ENCODE assay signal across 14 mouse cellular contexts in the genomic region with DNA sequence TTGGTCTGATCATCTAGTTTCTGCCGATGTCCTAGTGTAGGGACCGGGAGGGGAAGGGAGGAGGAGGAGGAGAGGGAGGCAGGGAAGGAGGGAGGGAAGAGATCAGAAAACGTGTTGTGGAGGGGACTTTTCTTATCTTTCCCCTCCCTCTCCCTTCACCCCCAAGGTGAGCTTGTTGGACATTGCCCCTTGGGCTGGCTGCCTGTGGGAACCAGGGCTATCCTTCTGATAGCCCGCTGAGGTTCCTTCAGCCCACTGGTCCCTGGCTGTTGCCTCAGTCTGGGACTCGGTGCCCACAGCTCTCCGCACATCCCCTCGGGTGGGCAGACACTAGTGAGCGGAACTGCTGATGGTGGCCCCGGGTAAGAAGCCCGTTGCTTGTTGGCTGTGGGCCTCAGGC.
A peak's percentile ranks its signal among the peaks of the same experiment; 100 is the strongest.
DNase-seq lines count a peak whose midpoint lies in the region; ATAC-seq lines count a peak whose summit lies in the region.
"Had no signal": no experiment of that assay in that cellular context is flagged by ENCODE, and none has a peak within 500 bp of the region (broad histone marks: within the 10 kb centered on the region; RNA-seq: fewer than 3 reads in every experiment).

No protein-coding gene starts in this region.

- intact Hi-C loops in left cerebral cortex, postnatal 36 days (cut with DNase I) = no loop called here

- peak overlapping the region; percentile 38; the same call in 1 of the 2 replicates for H3K9ac ChIP-seq in intestine, embryonic 16.5 days (ENCODE audit: low read depth, low read length)
- no peak overlapping the region for H3K9ac ChIP-seq in stomach, embryonic 16.5 days (ENCODE audit: low read length)

- no peak for DNase-seq in heart, embryonic 10.5 days (ENCODE audit: low spot score)
- DNase-seq in heart, adult 9 months (ENCODE audit: low spot score in 2 of 2) = no peak
- peak; percentile 15 for DNase-seq in retina, postnatal 1 day
- no peak for DNase-seq in retina, embryonic 14.5 days (ENCODE audit: low spot score)
- no peak for DNase-seq in embryo, embryonic 11 days
- DNase-seq in left cerebral cortex, postnatal 36 days (ENCODE audit: low spot score in 2 of 2) = no peak
- DNase-seq: adrenal gland, postnatal 14 days; cerebellum, postnatal 14 days; gastrocnemius, postnatal 10 days; kidney, adult 2 months; right cerebral cortex, postnatal 14 days had no signal

- peaks cover 28% of the 10 kb centered on the region for H3K4me1 ChIP-seq in heart, embryonic 10.5 days
- H3K4me1 ChIP-seq in intestine, embryonic 16.5 days (ENCODE audit: control insufficient read depth, insufficient read depth, low read length) = peaks cover 18% of the 10 kb centered on the region
- H3K4me1 ChIP-seq in stomach, embryonic 16.5 days (ENCODE audit: control insufficient read depth, insufficient read depth, low read length) = peaks cover 25% of the 10 kb centered on the region

- 60% methylated on average over 10 of the region's 10 CpGs for WGBS in heart, embryonic 10.5 days
- 68% methylated on average over 10 of the region's 10 CpGs for WGBS in intestine, embryonic 16.5 days
- WGBS in stomach, embryonic 16.5 days = 69% methylated on average over 10 of the region's 10 CpGs

- no peak overlapping the region for H3K4me3 ChIP-seq in heart, embryonic 10.5 days
- H3K4me3 ChIP-seq in intestine, embryonic 16.5 days (ENCODE audit: low read length) = no peak overlapping the region
- H3K4me3 ChIP-seq in stomach, embryonic 16.5 days (replicated peaks; ENCODE audit: low read length) = no peak overlapping the region

- H3K9me3 ChIP-seq in heart, embryonic 10.5 days = no peaks in the 10 kb centered on the region
- H3K9me3 ChIP-seq in intestine, embryonic 16.5 days (ENCODE audit: control insufficient read depth, low read length) = no peaks in the 10 kb centered on the region
- H3K9me3 ChIP-seq in stomach, embryonic 16.5 days (replicated peaks; ENCODE audit: control insufficient read depth, low read length) = no peaks in the 10 kb centered on the region

- ATAC-seq in intestine, embryonic 16.5 days = peak; percentile 61
- peak; percentile 12; the same call in 1 of the 2 replicates for ATAC-seq in stomach, embryonic 16.5 days (ENCODE audit: insufficient read depth, low FRiP score)
- ATAC-seq: forebrain, embryonic 16.5 days had no signal

- H3K27ac ChIP-seq in heart, embryonic 10.5 days = peak overlapping the region; percentile 8; the same call in 1 of the 2 replicates
- no peak overlapping the region for H3K27ac ChIP-seq in intestine, embryonic 16.5 days (ENCODE audit: low read length)
- peak overlapping the region; percentile 87 for H3K27ac ChIP-seq in stomach, embryonic 16.5 days (ENCODE audit: low read length)

- H3K4me2 ChIP-seq in intestine, embryonic 16.5 days (ENCODE audit: low read depth, low read length) = no peak overlapping the region
- no peak overlapping the region for H3K4me2 ChIP-seq in stomach, embryonic 16.5 days (ENCODE audit: low read depth, low read length)

- peaks cover 14% of the 10 kb centered on the region for H3K27me3 ChIP-seq in heart, embryonic 10.5 days (ENCODE audit: insufficient read depth, poor library complexity, severe bottlenecking)
- no peaks in the 10 kb centered on the region for H3K27me3 ChIP-seq in intestine, embryonic 16.5 days (replicated peaks; ENCODE audit: control insufficient read depth, insufficient read depth, low read length)
- H3K27me3 ChIP-seq in stomach, embryonic 16.5 days (ENCODE audit: control insufficient read depth, insufficient read depth, low read length) = no peaks in the 10 kb centered on the region

- H3K36me3 ChIP-seq in heart, embryonic 10.5 days = no peaks in the 10 kb centered on the region
- no peaks in the 10 kb centered on the region for H3K36me3 ChIP-seq in intestine, embryonic 16.5 days (ENCODE audit: control insufficient read depth, insufficient read depth, low read length)
- no peaks in the 10 kb centered on the region for H3K36me3 ChIP-seq in stomach, embryonic 16.5 days (ENCODE audit: control insufficient read depth, insufficient read depth, low read length)
